Mouse (Mus musculus) C2C12 (cell line): ENCODE measurements around the gene Shf.

Experiments
- CEBPB ChIP-seq: IDR thresholded peaks from one replicate; pipeline ENCODE4 v1.6.1; 2011; ENCODE audit warnings: low read depth, mild to moderate bottlenecking, control low read depth, moderate library complexity
- CTCF ChIP-seq: IDR thresholded peaks from one replicate; pipeline ENCODE4 v1.5.1; 2011; ENCODE audit not compliant: control insufficient read depth, insufficient read depth, insufficient read length
- FOSL1 ChIP-seq: IDR thresholded peaks from one replicate; pipeline ENCODE4 v1.8.0; 2011; ENCODE audit warnings: mild to moderate bottlenecking, low read length; ENCODE audit not compliant: poor library complexity, insufficient read depth, severe bottlenecking
- MAX ChIP-seq: IDR thresholded peaks from one replicate; pipeline ENCODE4 v1.6.1; 2011; ENCODE audit warnings: mild to moderate bottlenecking, control low read depth
- MYOD1 ChIP-seq: IDR thresholded peaks from one replicate; pipeline ENCODE4 v1.6.1; 2011; ENCODE audit warnings: low read depth; ENCODE audit not compliant: control insufficient read depth, insufficient read length
- USF1 ChIP-seq: IDR thresholded peaks from one replicate; pipeline ENCODE4 v1.6.1; 2011; ENCODE audit warnings: low read depth, mild to moderate bottlenecking, control low read depth, moderate library complexity

DNA sequence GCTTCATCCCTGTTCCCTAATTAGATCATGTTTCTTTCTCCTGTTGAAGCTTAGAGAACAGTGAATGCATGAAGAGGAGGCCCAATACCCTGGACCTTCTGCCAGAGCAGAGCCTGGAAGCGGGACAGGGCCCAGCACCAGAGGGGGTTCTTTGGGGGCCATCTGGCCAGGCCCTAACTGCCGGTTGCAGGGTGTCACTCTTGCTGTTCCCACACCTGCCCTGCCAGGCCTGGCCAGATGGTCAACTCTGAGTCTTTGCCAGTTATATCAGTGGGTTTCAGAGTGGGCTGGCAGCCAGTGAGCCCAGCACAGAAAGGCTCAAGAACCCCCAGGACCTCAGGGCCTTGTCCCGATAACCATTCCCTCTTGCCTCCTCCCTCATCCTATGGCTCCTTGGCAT is 2.9 kb downstream of the Shf start:
- TF ChIP-seq CTCF (no peak), USF1 (no peak), MYOD1 (no peak), FOSL1 (no peak), MAX (no peak), CEBPB (no peak)
